Mouse (Mus musculus): Measurements from ENCODE around the gene Rab20.

DNA sequence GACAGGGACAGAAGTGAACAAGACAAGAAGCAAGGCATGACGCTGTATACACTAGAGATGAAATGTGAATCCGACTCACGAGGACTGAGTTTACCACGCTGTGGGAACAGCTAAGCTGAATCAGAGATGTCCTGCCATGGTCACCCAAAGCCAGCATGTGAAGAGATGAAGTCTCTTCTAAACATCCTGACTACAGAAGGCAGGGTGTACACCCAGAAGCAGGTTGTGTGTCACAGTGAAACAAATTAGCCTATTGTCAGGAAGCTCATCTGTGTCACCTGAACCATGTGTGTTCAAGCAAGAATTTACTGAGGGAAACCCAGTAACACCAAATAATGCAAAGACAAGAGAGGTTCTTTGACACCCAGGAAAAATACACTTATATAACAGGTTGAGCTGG lies 12.9 kb downstream of the Rab20 start:
- TF ChIP-seq CTCF (IDR thresholded peaks at IDR 0.05) (no peak), POLR2A (IDR thresholded peaks at IDR 0.05; ENCODE audit: insufficient read depth, low read depth, low read length) (no peak)
